Mouse (Mus musculus): ENCODE results near the gene Gm128. TPM values are rescaled to one million over a fixed set of nuclear protein-coding genes. Genes with fewer than 3 reads are reported as not detected.

Gm128 gene
- total and polyA plus RNA-seq, 3 experiments, result 0.08 to 0.18 TPM; not detected in 1

GRCm38 (mm10) chr3:95240900-95241299 lies 498 bp downstream of the Gm128 start:
- TF ChIP-seq ZC3H11A (IDR thresholded peaks at IDR 0.05; ENCODE audit: low read depth, low read length) (no peak), UBTF (IDR thresholded peaks at IDR 0.05; ENCODE audit: borderline replicate concordance, insufficient read depth, low read depth, low read length) (no peak), KAT2A (conservative IDR thresholded peaks at IDR 0.05; ENCODE audit: low read depth, low read length) (no peak)
- Histone ChIP-seq H3K9me3 (replicated peaks; ENCODE audit: insufficient read depth, low read length) (no peaks in the 10 kb centered on the region), H3K4me3 (ENCODE audit: control insufficient read depth in 1 of 2, insufficient read depth in 1 of 2, low read depth in 2 of 2, low read length in 2 of 2) (no peak overlapping the region), H3K4me1 (ENCODE audit: control insufficient read depth in 1 of 2, insufficient read depth in 2 of 2, low read length in 2 of 2) (peaks cover 6 to 8% of the 10 kb centered on the region in 2 experiments), H3K9ac (ENCODE audit: control insufficient read depth, low read depth, low read length, poor library complexity, severe bottlenecking) (no peak overlapping the region), H3K27me3 (ENCODE audit: control insufficient read depth in 1 of 2, insufficient read depth in 2 of 2, low read length in 2 of 2) (no peaks in the 10 kb centered on the region), H3K36me3 (ENCODE audit: control insufficient read depth in 1 of 2, insufficient read depth in 2 of 2, low read length in 2 of 2) (peaks cover 4 to 14% of the 10 kb centered on the region in 2 experiments), H3K27ac (ENCODE audit: control insufficient read depth, low read depth, low read length) (no peak overlapping the region), H3K79me2 (ENCODE audit: control insufficient read depth, insufficient read depth, low read length, poor library complexity) (no peaks in the 10 kb centered on the region)
- DNase-seq (ENCODE audit: low read depth, low spot score), result no peak

GRCm38 (mm10) chr3:95239971-95240370 lies 1.4 kb downstream of the Gm128 start:
- DNase-seq (ENCODE audit: low read depth, low spot score), result no peak
- Histone ChIP-seq H3K9ac (ENCODE audit: control insufficient read depth, low read depth, low read length, poor library complexity, severe bottlenecking) (no peak overlapping the region), H3K79me2 (ENCODE audit: control insufficient read depth, insufficient read depth, low read length, poor library complexity) (no peaks in the 10 kb centered on the region), H3K36me3 (ENCODE audit: control insufficient read depth in 1 of 2, insufficient read depth in 2 of 2, low read length in 2 of 2) (peaks cover 0 to 22% of the 10 kb centered on the region in 2 experiments; a peak in 3 of 4 replicates), H3K4me3 (ENCODE audit: control insufficient read depth in 1 of 2, insufficient read depth in 1 of 2, low read depth in 2 of 2, low read length in 2 of 2) (no peak overlapping the region), H3K27ac (ENCODE audit: control insufficient read depth, low read depth, low read length) (no peak overlapping the region), H3K4me1 (ENCODE audit: control insufficient read depth in 1 of 2, insufficient read depth in 2 of 2, low read length in 2 of 2) (no peaks in the 10 kb centered on the region; a peak in 1 of 4 replicates), H3K27me3 (ENCODE audit: control insufficient read depth in 1 of 2, insufficient read depth in 2 of 2, low read length in 2 of 2) (no peaks in the 10 kb centered on the region), H3K9me3 (replicated peaks; ENCODE audit: insufficient read depth, low read length) (no peaks in the 10 kb centered on the region)
- TF ChIP-seq KAT2A (conservative IDR thresholded peaks at IDR 0.05; ENCODE audit: low read depth, low read length) (no peak), POLR2A (IDR thresholded peaks at IDR 0.05; ENCODE audit: control insufficient read depth in 1 of 2, insufficient read depth in 1 of 2, low read depth in 1 of 2, low read length in 2 of 2, poor library complexity in 1 of 2) (0 out of 4 replicates have a peak, but pooled peaks of 1 of the 2 experiments have one; percentile 10), MAFK (IDR thresholded peaks at IDR 0.05; ENCODE audit: borderline replicate concordance, low read depth, low read length) (no peak)

- peaks cover 0 to 31% of the 10 kb centered on the region in 2 experiments; a peak in 2 of 4 replicates for H3K36me3 ChIP-seq (ENCODE audit: control insufficient read depth in 1 of 2, insufficient read depth in 2 of 2, low read length in 2 of 2)
- H3K4me1 ChIP-seq (ENCODE audit: control insufficient read depth in 1 of 2, insufficient read depth in 2 of 2, low read length in 2 of 2), result no peaks in the 10 kb centered on the region
- no peak for TF ChIP-seq USF1 (IDR thresholded peaks at IDR 0.05; ENCODE audit: low read depth, low read length)
- 0 out of 2 replicates have a peak, but pooled peaks have one; percentile 24 for TF ChIP-seq ZMIZ1 (IDR thresholded peaks at IDR 0.05; ENCODE audit: low read depth, low read length)
- no peak for TF ChIP-seq GATA1 (IDR thresholded peaks at IDR 0.05; ENCODE audit: low read depth, low read length)
- no peak for TF ChIP-seq ZNF384 (IDR thresholded peaks at IDR 0.05; ENCODE audit: low read depth, low read length)
- no peak for TF ChIP-seq MAFK (IDR thresholded peaks at IDR 0.05; ENCODE audit: borderline replicate concordance, low read depth, low read length)
- TF ChIP-seq E2F4 (IDR thresholded peaks at IDR 0.05; ENCODE audit: borderline replicate concordance, low read depth, low read length), result no peak
- no peak for TF ChIP-seq TBP (IDR thresholded peaks at IDR 0.05; ENCODE audit: low read depth, low read length)
- no peak for TF ChIP-seq MYB (IDR thresholded peaks at IDR 0.05; ENCODE audit: low read depth, low read length)
- TF ChIP-seq MEF2A (IDR thresholded peaks at IDR 0.05; ENCODE audit: extremely low read depth, insufficient replicate concordance, low read depth, low read length, poor library complexity, severe bottlenecking), result no peak
- TF ChIP-seq ETS1 (IDR thresholded peaks at IDR 0.05; ENCODE audit: low read depth, low read length), result no peak
- no peak for TF ChIP-seq JUND (IDR thresholded peaks at IDR 0.05; ENCODE audit: low read depth, low read length)
- TF ChIP-seq RCOR1 (IDR thresholded peaks at IDR 0.05; ENCODE audit: low read depth, low read length), result no peak
- TF ChIP-seq HCFC1 (IDR thresholded peaks at IDR 0.05; ENCODE audit: low read depth, low read length), result no peak
- no peak for TF ChIP-seq ZKSCAN1 (IDR thresholded peaks at IDR 0.05; ENCODE audit: low read depth, low read length)
- no peak for TF ChIP-seq TCF12 (IDR thresholded peaks at IDR 0.05; ENCODE audit: low read depth, low read length)
- no peak for TF ChIP-seq ZC3H11A (IDR thresholded peaks at IDR 0.05; ENCODE audit: low read depth, low read length)
- peak in 1 of 3 experiments; percentile 31; a peak in 2 of 6 replicates for TF ChIP-seq CTCF (IDR thresholded peaks at IDR 0.05 in 2 of 3, conservative IDR thresholded peaks at IDR 0.05 in 1 of 3; ENCODE audit: control insufficient read depth in 1 of 3, insufficient read depth in 1 of 3, low read depth in 2 of 3, low read length in 3 of 3, poor library complexity in 1 of 3, severe bottlenecking in 1 of 3)
- TF ChIP-seq ELF1 (IDR thresholded peaks at IDR 0.05; ENCODE audit: low read depth, low read length), result no peak
- TF ChIP-seq SIN3A (IDR thresholded peaks at IDR 0.05; ENCODE audit: low read length), result no peak
- no peak for TF ChIP-seq CHD1 (IDR thresholded peaks at IDR 0.05; ENCODE audit: low read depth, low read length)
- TF ChIP-seq MAZ (IDR thresholded peaks at IDR 0.05; ENCODE audit: low read depth, low read length), result no peak
- peak; percentile 32; the same call in 1 of the 2 replicates for TF ChIP-seq SMC3 (IDR thresholded peaks at IDR 0.05; ENCODE audit: low read depth, low read length)
- peak; percentile 65; the same call in 1 of the 2 replicates for TF ChIP-seq POLR2AphosphoS2 (IDR thresholded peaks at IDR 0.05; ENCODE audit: low read length)
Measured at GRCm38 (mm10) chr3:95239022-95239421, 2.4 kb downstream of the Gm128 start.

More at GRCm38 (mm10) chr3:95239022-95239421, 2.4 kb downstream of the Gm128 start:
- no peaks in the 10 kb centered on the region for H3K27me3 ChIP-seq (ENCODE audit: control insufficient read depth in 1 of 2, insufficient read depth in 2 of 2, low read length in 2 of 2)
- no peak overlapping the region for H3K9ac ChIP-seq (ENCODE audit: control insufficient read depth, low read depth, low read length, poor library complexity, severe bottlenecking)
- no peak overlapping the region for H3K4me3 ChIP-seq (ENCODE audit: control insufficient read depth in 1 of 2, insufficient read depth in 1 of 2, low read depth in 2 of 2, low read length in 2 of 2)
- H3K9me3 ChIP-seq (replicated peaks; ENCODE audit: insufficient read depth, low read length), result no peaks in the 10 kb centered on the region
- peak; percentile 52 for DNase-seq (ENCODE audit: low read depth, low spot score)
- H3K27ac ChIP-seq (ENCODE audit: control insufficient read depth, low read depth, low read length), result no peak overlapping the region
- no peaks in the 10 kb centered on the region for H3K79me2 ChIP-seq (ENCODE audit: control insufficient read depth, insufficient read depth, low read length, poor library complexity)
